Mouse (Mus musculus) lung, postnatal 14 days (tissue): ENCODE data around the gene Rbm48.
A peak's percentile ranks its signal among the peaks of the same experiment; 100 is the strongest.
"Not testable (repeated sequence)": the region's sequence is repeated elsewhere in the genome, so short reads cannot be mapped to it uniquely, and the experiment has no call there.

Experiments used
- DNase-seq: peaks from one replicate; pipeline ENCODE4 v3.0.0; 2021

The Rbm48 gene

DNA sequence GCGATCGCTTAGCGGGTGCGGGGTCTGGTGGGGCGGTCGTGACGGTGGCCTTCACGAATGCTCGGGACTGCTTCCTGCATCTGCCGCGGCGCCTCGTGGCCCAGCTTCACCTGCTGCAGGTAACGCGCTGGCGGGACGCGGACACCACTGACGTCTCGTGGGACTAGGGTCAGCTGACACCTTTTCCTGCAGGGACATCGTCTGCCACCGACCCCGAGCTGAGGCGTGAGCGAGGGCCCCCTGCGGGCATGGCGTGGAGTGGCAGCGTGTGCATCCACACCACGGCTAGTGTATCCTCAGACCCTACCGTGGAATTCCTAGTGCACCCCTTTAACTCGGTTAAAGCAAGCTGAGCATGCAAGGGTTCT, at the start of gene Rbm48:
Gene Rbm48 (minus strand): TSS at position 187 of the 368 bp plus-strand sequence.
- DNase-seq: peak; percentile 82

DNA sequence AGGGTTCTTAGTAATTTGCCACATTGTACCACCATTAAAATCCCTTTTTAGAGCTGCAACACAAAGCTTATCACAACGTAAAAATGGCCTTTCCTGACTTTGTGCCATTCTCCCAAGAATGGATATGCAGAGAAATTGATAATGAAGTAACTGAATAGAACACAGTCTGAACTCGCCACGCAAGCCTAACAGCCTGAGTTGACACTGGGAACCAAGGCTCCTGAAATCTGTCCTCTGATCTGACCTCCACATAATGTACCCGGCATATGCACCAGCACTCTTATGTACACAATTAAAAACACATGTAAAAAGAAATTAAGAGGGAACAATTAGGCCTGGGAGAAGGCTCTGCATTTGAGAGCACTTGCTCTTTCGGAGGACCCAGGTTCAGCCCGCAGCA, 48.9 kb upstream of the Rbm48 start:
- no peak for DNase-seq

DNA sequence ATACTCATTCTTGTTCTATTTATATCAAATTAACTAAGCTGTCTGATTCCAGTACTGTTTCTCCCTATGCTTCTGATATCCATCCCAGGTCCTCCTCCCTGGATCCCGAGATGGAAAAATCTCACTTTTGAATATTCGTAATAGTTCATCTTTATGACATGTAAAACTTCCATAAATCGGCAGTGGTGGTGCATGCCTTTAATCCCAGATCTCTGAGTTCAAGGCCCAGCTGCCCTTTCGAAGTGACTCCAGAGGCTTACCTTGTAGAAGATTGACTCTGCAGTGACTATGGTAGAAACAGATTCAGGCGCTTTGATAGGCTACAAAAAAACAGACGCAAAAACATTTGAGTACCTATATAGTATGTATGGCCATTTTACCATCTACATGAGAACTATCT, 48.2 kb upstream of the Rbm48 start:
- DNase-seq: no peak

DNA sequence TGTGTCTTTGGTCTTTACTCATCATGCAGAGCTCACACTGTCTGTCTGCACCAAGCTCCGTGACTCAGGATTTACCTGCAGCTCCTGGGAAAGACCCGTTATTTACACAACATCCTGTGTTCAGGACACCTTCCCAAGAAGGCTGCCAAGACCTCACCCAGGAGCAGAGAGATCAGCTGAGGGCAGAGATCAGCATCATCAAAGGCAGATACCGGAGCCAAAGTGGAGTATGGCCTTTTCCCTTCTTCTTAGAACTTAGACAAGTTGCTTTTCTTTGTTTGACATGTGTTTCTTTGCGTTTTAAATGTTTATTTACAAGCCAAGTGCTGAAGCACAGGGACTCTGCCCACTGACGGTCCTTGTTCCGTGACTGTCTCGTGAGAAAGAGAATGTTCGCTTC, 38.9 kb upstream of the Rbm48 start:
- DNase-seq: no peak

- DNase-seq: no peak
Observed at GRCm38 (mm10) chr5:3633951-3634350, 37.6 kb upstream of the Rbm48 start.

- no peak for DNase-seq
Observed at GRCm38 (mm10) chr5:3633315-3633714, 36.9 kb upstream of the Rbm48 start.

GRCm38 (mm10) chr5:3632285-3632684, 35.9 kb upstream of the Rbm48 start:
- no peak for DNase-seq

- no peak for DNase-seq
Observed at GRCm38 (mm10) chr5:3631512-3632271, 35.3 kb upstream of the Rbm48 start.

GRCm38 (mm10) chr5:3630055-3630454, 33.7 kb upstream of the Rbm48 start:
- no peak for DNase-seq

GRCm38 (mm10) chr5:3620486-3620885, 24.1 kb upstream of the Rbm48 start:
- no peak for DNase-seq

- not testable (repeated sequence) for DNase-seq
Observed at GRCm38 (mm10) chr5:3611835-3612234, 15.4 kb upstream of the Rbm48 start.

DNA sequence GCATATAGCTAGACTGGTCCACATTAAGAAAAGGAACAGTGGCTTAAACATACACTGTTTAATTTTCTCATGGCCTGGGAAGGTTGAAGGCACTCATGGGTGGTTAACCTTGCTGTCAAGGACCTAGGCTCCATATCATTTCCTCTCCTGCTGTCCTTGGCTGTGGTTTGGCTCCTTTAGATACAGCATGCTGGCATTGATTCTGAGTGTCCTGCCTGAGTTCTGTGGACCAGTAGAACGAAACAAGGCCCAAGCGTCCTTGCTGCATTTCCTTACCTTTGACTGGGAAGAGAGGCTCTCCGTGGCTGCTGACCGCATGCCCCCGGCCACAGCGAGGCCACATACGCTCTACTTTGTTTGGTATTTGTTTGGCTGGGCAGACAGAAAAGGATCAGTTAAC, 12.9 kb upstream of the Rbm48 start:
- DNase-seq: no peak

GRCm38 (mm10) chr5:3607114-3607513, 10.7 kb upstream of the Rbm48 start:
- no peak for DNase-seq

DNA sequence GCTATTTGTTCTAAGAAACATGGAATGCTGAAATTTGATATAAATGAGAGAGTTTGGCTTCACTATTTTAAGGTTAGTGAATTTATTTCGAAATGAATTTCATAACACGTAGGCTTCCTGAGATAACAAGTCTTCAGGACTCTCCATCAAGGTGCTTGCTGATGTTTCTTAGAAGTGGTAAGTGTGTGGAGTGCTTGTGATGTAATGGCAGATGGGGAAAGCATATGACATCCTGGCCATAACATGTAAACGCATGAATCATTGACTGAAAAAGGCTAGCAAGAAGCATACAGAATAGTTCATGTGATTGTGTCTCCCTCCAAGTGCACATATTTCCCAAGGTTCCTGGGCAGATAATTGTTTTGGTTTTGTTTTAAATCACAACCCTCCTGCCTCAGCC, 4.4 kb upstream of the Rbm48 start:
- no peak for DNase-seq

- no peak for DNase-seq
Observed at GRCm38 (mm10) chr5:3600298-3600697, 3.9 kb upstream of the Rbm48 start.

DNA sequence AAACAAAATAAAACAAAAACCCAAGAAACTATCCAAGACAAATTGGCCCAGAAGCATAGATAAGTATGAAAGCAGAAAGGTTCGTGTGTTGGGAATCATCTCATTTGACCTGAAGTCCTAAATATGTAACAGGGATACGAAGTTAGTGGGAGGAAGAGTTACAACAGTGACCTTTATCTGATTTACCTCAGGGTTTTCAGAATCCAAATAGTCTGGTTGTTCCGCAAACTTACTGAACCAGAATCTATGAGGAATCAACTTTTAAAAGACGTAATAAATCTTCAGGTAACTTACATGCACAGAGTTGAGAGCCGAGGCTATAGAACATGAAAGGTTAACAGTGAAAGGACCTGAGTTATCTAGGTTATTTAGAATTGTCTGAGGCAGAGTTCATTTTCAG, 2.4 kb upstream of the Rbm48 start:
- no peak for DNase-seq

DNA sequence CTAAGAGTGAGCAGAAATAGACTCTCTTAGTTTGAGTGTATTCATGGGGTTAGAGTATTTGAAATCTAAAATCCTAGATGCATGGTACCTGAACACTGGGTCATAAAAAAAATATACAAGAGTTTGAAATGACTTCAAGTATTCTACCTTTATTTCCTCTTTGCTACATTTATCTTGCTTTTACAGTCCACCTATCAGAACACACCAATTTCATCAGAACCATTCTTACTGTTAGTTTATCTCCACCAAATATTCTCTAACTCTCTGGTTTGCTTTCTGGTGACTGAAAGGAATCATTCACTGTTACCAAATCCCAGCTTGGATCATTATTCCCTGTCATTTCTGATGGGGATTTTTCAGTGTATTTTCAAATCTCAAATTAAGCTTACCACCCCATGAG, 786 bp upstream of the Rbm48 start:
- no peak for DNase-seq

DNA sequence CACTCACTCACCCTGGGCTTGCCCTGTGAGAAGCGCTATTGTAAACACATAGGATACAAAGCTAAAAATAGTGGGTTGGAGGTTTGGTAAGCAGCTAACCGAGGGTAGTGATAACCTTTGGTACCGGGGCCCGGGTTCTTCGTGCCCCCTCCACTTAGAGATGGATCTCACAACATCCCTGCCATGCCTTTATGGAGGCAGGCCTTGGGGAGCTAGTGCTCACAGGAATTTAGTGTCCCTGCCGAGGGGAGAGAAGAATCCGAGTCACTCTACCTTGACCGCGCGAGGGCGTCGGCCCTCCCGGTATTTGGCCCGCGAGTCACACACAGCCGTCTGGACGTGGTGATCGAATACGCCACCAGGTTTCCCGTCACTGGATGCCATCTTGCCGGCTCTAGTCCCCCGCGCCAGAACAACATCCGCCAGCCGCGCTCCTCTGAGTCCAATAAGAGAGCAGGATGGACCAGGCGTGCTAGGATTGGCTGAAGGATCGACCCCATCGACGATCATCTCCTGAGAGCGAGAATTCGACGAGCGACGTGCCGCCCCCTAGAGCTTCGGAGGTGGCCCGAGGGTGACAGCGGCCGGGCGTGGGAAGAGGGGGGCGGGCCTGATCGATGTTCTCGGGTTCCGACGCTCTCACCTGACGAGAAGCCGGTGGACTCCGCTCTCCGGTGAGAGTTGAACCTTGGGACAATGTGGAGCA, 539 bp downstream of the Rbm48 start, which contains the start of gene Pex1:
Gene Pex1 (plus strand): TSS at position 374 of the 706 bp plus-strand sequence.
- peak; percentile 94 for DNase-seq

DNA sequence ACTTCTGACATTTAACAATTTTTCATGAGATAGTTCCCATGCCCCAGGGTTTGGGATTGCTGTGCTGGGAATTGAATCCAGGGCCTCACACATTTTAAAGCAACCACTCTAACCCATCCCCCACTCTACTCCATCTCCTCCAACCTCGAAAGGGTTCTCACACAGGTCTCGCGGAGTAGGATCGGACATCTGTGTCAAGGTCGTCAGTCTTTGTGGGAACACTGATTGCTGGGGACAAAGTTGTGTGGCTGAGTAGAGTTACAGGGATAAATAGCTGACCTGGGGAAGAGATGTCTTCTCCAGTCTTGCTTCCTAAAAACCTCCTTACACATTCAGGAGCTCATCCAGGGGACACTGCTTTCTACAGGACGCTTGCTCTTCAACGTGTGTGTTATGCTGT, 17.3 kb downstream of the Rbm48 start:
- DNase-seq: no peak

DNA sequence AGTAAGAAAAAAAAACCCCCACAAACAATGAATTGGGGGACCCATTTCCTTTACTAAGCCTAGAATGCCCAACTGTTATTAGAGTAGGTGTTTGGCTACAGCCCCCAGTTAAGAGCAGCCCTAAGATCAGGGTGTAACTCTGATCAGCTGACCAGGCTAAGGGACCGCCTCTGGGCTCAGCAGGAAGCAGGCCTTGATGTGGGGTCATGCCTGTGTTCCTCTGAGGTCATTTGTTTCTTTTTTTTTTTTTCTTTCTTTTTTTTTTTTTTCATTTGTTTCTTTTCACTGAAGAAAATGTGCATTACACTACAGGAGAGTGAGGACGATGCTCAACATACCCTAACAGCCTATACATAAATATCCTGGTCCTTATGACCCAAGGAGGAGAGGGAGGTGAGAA, 18.4 kb downstream of the Rbm48 start:
- no peak for DNase-seq

- no peak for DNase-seq
Observed at GRCm38 (mm10) chr5:3574825-3575224, 21.6 kb downstream of the Rbm48 start.

- DNase-seq: no peak
Observed at GRCm38 (mm10) chr5:3571266-3571665, 25.1 kb downstream of the Rbm48 start, which contains the start of gene 1700109H08Rik. 1700109H08Rik (plus strand) TSS chr5:3571566.

DNA sequence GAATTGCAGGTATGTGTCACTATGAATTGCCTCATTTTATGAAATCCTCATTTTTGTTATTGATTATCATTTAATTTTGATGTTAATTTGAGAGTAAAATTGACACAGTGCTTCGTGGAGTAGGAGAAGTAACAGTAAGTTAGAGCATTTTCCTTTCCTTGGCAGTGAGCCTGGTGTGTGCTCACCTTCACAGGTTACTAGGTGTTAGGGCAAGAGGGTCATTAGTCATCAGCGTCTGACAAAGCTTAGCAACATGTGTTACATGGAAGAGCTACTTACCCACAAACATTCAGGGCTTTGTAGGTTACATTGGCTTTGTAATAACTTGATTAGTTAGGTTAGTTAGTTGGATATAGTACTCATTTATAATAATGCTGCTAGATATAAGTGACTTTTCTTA, 42.2 kb downstream of the Rbm48 start:
- DNase-seq: no peak

- no peak for DNase-seq
Observed at GRCm38 (mm10) chr5:3551481-3551880, 44.9 kb downstream of the Rbm48 start.

- DNase-seq: no peak
Observed at GRCm38 (mm10) chr5:3546226-3546625, 50.2 kb downstream of the Rbm48 start.
